Mouse (Mus musculus): ENCODE measurements around the gene Rnaseh2c. TPM values are rescaled to one million over a fixed set of nuclear protein-coding genes. Genes with fewer than 3 reads are reported as not detected.

Rnaseh2c gene
- polyA plus RNA-seq, 1 experiment: 47.2 TPM

DNA sequence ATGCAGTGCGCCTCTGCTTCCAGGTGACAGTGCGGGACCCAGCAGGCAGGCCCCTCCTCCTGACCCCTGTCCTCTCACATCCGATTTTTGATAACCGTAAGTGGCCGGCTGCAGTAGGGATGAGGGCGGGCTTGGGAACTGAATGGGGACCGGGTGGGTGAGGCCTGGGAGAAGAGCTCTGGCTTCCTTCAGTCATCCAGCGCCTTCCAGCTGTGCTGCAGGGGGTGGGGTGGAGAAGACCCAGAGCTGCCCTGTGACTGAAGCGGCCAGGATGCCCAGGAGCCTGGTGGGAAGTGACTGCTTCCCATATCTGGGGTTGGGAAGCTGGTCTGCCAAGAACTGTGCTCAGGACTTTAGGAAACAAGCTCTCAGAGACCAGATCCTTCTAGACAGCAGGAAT lies 38.7 kb downstream of the Rnaseh2c start:
- no peak overlapping the region for H3K4me3 ChIP-seq (ENCODE audit: low read depth, low read length)
- H3K27ac ChIP-seq (ENCODE audit: insufficient read depth, low read length): no peak overlapping the region
- H3K4me1 ChIP-seq (ENCODE audit: control insufficient read depth, insufficient read depth, low read length): peaks cover 2% of the 10 kb centered on the region
- no peak for TF ChIP-seq POLR2A (IDR thresholded peaks at IDR 0.05; ENCODE audit: insufficient read depth, low read length)
- no peak for TF ChIP-seq CTCF (IDR thresholded peaks at IDR 0.05; ENCODE audit: low read depth, low read length)
- no peak for TF ChIP-seq EP300 (IDR thresholded peaks at IDR 0.05; ENCODE audit: insufficient read depth, low read depth, low read length)
- no peak overlapping the region for H3K9ac ChIP-seq (ENCODE audit: low read depth, poor library complexity, severe bottlenecking)
- H3K36me3 ChIP-seq (ENCODE audit: control insufficient read depth, insufficient read depth, low read length, poor library complexity, severe bottlenecking): peaks cover 4% of the 10 kb centered on the region
- H3K27me3 ChIP-seq (ENCODE audit: control insufficient read depth, insufficient read depth, low read length, poor library complexity, severe bottlenecking): no peaks in the 10 kb centered on the region
- H3K9me3 ChIP-seq (replicated peaks; ENCODE audit: control insufficient read depth, insufficient read depth, low read length, poor library complexity, severe bottlenecking): no peaks in the 10 kb centered on the region

DNA sequence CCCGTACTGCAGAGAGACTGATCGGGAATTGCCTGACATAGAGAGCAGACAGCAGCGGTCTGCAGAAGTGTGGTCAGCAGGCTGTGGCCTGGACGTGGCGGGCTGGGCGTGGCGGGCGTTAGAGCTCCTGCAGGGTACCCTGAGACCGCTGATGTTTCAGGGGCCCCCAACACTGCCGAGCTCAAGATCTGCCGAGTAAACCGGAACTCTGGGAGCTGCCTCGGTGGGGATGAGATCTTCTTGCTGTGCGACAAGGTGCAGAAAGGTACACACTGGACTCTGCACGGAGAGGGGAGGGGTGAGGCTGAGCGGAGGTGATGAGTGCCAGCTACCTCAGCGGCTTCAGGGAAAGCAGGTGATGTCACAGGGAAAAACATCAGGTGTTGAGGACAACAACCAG lies 39.3 kb downstream of the Rnaseh2c start:
- no peak overlapping the region for H3K9ac ChIP-seq (ENCODE audit: low read depth, poor library complexity, severe bottlenecking)
- TF ChIP-seq CTCF (IDR thresholded peaks at IDR 0.05; ENCODE audit: low read depth, low read length): no peak
- H3K27me3 ChIP-seq (ENCODE audit: control insufficient read depth, insufficient read depth, low read length, poor library complexity, severe bottlenecking): no peaks in the 10 kb centered on the region
- H3K4me3 ChIP-seq (ENCODE audit: low read depth, low read length): no peak overlapping the region
- no peak overlapping the region for H3K27ac ChIP-seq (ENCODE audit: insufficient read depth, low read length)
- H3K4me1 ChIP-seq (ENCODE audit: control insufficient read depth, insufficient read depth, low read length): peaks cover 2% of the 10 kb centered on the region
- no peaks in the 10 kb centered on the region for H3K9me3 ChIP-seq (replicated peaks; ENCODE audit: control insufficient read depth, insufficient read depth, low read length, poor library complexity, severe bottlenecking)
- peaks cover 7% of the 10 kb centered on the region for H3K36me3 ChIP-seq (ENCODE audit: control insufficient read depth, insufficient read depth, low read length, poor library complexity, severe bottlenecking)

DNA sequence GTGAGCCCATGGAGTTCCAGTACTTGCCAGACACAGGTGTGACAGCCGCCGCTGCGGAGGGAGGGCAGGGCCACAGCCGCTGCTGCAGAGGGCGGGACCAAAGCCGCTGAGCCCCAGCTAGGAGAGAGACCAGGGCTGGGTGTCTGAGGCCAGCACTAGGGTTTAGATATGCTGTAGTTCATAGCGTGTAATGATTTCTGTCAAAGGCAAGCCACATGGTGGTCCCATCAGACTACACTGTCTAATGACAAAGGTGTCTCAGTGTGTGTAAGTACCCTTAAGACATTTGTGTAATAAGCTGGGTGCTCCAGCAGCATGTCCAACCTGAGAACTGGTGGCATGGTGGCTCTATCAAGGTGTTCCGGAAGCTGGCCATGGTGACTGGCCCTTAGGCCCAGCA lies 40.0 kb downstream of the Rnaseh2c start:
- H3K4me1 ChIP-seq (ENCODE audit: control insufficient read depth, insufficient read depth, low read length): peaks cover 2% of the 10 kb centered on the region
- H3K9ac ChIP-seq (ENCODE audit: low read depth, poor library complexity, severe bottlenecking): no peak overlapping the region
- no peak overlapping the region for H3K4me3 ChIP-seq (ENCODE audit: low read depth, low read length)
- H3K27me3 ChIP-seq (ENCODE audit: control insufficient read depth, insufficient read depth, low read length, poor library complexity, severe bottlenecking): no peaks in the 10 kb centered on the region
- no peaks in the 10 kb centered on the region for H3K9me3 ChIP-seq (replicated peaks; ENCODE audit: control insufficient read depth, insufficient read depth, low read length, poor library complexity, severe bottlenecking)
- TF ChIP-seq CTCF (IDR thresholded peaks at IDR 0.05; ENCODE audit: low read depth, low read length) (no peak), EP300 (IDR thresholded peaks at IDR 0.05; ENCODE audit: insufficient read depth, low read depth, low read length) (no peak), POLR2A (IDR thresholded peaks at IDR 0.05; ENCODE audit: insufficient read depth, low read length) (no peak)
- peaks cover 7% of the 10 kb centered on the region for H3K36me3 ChIP-seq (ENCODE audit: control insufficient read depth, insufficient read depth, low read length, poor library complexity, severe bottlenecking)
- no peak overlapping the region for H3K27ac ChIP-seq (ENCODE audit: insufficient read depth, low read length)

DNA sequence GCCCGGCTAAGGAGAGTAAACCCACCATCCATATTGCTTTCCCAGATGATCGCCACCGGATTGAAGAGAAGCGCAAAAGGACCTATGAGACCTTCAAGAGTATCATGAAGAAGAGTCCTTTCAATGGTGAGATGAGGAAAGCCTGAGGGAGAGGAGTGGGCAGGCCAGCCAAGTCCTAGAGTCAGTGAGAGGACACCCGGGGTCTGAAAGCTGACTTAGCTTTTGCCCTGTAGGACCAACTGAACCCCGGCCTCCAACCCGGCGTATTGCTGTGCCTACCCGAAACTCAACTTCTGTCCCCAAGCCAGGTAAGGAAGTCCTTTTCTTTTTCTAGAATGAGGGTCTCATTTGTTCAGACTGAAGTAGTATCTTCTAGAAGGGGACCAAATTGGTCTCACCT lies 43.6 kb downstream of the Rnaseh2c start:
- no peak overlapping the region for H3K9ac ChIP-seq (ENCODE audit: low read depth, poor library complexity, severe bottlenecking)
- peaks cover 7% of the 10 kb centered on the region for H3K36me3 ChIP-seq (ENCODE audit: control insufficient read depth, insufficient read depth, low read length, poor library complexity, severe bottlenecking)
- no peak overlapping the region for H3K4me3 ChIP-seq (ENCODE audit: low read depth, low read length)
- TF ChIP-seq POLR2A (IDR thresholded peaks at IDR 0.05; ENCODE audit: insufficient read depth, low read length): no peak
- TF ChIP-seq EP300 (IDR thresholded peaks at IDR 0.05; ENCODE audit: insufficient read depth, low read depth, low read length): no peak
- no peak for TF ChIP-seq CTCF (IDR thresholded peaks at IDR 0.05; ENCODE audit: low read depth, low read length)
- no peak overlapping the region for H3K27ac ChIP-seq (ENCODE audit: insufficient read depth, low read length)
- peaks cover 8% of the 10 kb centered on the region for H3K4me1 ChIP-seq (ENCODE audit: control insufficient read depth, insufficient read depth, low read length)
- H3K27me3 ChIP-seq (ENCODE audit: control insufficient read depth, insufficient read depth, low read length, poor library complexity, severe bottlenecking): no peaks in the 10 kb centered on the region
- H3K9me3 ChIP-seq (replicated peaks; ENCODE audit: control insufficient read depth, insufficient read depth, low read length, poor library complexity, severe bottlenecking): no peaks in the 10 kb centered on the region

DNA sequence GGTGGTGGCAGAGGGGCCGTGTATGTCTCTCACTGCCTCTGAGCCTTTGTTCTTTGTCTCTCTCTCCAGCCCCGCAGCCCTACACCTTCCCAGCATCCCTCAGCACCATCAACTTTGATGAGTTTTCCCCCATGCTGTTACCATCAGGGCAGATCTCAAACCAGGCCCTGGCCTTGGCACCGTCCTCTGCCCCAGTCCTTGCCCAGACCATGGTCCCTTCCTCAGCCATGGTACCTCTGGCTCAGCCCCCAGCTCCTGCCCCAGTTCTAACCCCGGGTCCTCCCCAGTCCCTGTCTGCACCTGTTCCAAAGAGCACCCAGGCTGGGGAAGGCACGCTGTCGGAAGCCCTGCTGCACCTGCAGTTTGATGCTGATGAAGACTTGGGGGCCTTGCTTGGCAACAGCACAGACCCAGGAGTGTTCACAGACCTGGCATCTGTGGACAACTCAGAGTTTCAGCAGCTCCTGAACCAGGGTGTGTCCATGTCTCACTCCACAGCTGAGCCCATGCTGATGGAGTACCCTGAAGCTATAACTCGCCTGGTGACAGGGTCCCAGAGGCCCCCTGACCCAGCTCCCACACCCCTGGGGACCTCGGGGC lies 45.2 kb downstream of the Rnaseh2c start:
- Histone ChIP-seq H3K9ac (ENCODE audit: low read depth, poor library complexity, severe bottlenecking) (no peak overlapping the region), H3K27me3 (ENCODE audit: control insufficient read depth, insufficient read depth, low read length, poor library complexity, severe bottlenecking) (no peaks in the 10 kb centered on the region), H3K4me1 (ENCODE audit: control insufficient read depth, insufficient read depth, low read length) (peaks cover 5% of the 10 kb centered on the region), H3K4me3 (ENCODE audit: low read depth, low read length) (no peak overlapping the region), H3K9me3 (replicated peaks; ENCODE audit: control insufficient read depth, insufficient read depth, low read length, poor library complexity, severe bottlenecking) (no peaks in the 10 kb centered on the region), H3K27ac (ENCODE audit: insufficient read depth, low read length) (no peak overlapping the region), H3K36me3 (ENCODE audit: control insufficient read depth, insufficient read depth, low read length, poor library complexity, severe bottlenecking) (peaks cover 7% of the 10 kb centered on the region)
- TF ChIP-seq EP300 (IDR thresholded peaks at IDR 0.05; ENCODE audit: insufficient read depth, low read depth, low read length) (no peak), POLR2A (IDR thresholded peaks at IDR 0.05; ENCODE audit: insufficient read depth, low read length) (no peak), CTCF (IDR thresholded peaks at IDR 0.05; ENCODE audit: low read depth, low read length) (no peak)

DNA sequence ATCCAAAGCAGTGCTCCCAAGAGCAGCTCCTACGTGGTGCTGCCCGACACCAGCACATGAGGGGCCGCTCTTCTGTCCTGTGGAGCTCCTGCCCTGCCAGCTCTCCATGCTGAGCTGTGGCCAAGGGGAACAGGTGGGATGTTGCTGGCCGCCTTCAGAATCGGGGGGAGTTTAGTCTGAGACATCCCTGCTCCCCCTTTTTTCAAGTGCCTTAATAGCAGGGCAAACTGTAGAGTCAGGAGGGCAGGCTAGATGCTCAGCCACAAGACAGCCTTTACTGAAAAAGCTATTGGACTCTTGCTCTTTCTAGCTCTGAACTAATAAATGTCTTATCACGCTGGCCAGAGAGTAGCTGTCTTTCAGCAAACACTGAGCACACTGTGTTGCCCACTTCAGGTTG lies 46.1 kb downstream of the Rnaseh2c start:
- TF ChIP-seq POLR2A (IDR thresholded peaks at IDR 0.05; ENCODE audit: insufficient read depth, low read length): no peak
- TF ChIP-seq EP300 (IDR thresholded peaks at IDR 0.05; ENCODE audit: insufficient read depth, low read depth, low read length): no peak
- TF ChIP-seq CTCF (IDR thresholded peaks at IDR 0.05; ENCODE audit: low read depth, low read length): no peak
- Histone ChIP-seq H3K4me3 (ENCODE audit: low read depth, low read length) (no peak overlapping the region), H3K27ac (ENCODE audit: insufficient read depth, low read length) (peak overlapping the region; percentile 86), H3K9me3 (replicated peaks; ENCODE audit: control insufficient read depth, insufficient read depth, low read length, poor library complexity, severe bottlenecking) (no peaks in the 10 kb centered on the region), H3K9ac (ENCODE audit: low read depth, poor library complexity, severe bottlenecking) (peak overlapping the region; percentile 8; the same call in 1 of the 2 replicates), H3K4me1 (ENCODE audit: control insufficient read depth, insufficient read depth, low read length) (peaks cover 5% of the 10 kb centered on the region), H3K36me3 (ENCODE audit: control insufficient read depth, insufficient read depth, low read length, poor library complexity, severe bottlenecking) (peaks cover 4% of the 10 kb centered on the region; the same call in 1 of the 2 replicates), H3K27me3 (ENCODE audit: control insufficient read depth, insufficient read depth, low read length, poor library complexity, severe bottlenecking) (no peaks in the 10 kb centered on the region)
